Mouse (Mus musculus): ENCODE measurements at regions not wholly inside any gene's neighbourhood (a gene's known extent, or its start where the extent isn't known, plus 50 kb on each side); places are given as distances from the start of the nearest gene placed in this dataset.

DNA sequence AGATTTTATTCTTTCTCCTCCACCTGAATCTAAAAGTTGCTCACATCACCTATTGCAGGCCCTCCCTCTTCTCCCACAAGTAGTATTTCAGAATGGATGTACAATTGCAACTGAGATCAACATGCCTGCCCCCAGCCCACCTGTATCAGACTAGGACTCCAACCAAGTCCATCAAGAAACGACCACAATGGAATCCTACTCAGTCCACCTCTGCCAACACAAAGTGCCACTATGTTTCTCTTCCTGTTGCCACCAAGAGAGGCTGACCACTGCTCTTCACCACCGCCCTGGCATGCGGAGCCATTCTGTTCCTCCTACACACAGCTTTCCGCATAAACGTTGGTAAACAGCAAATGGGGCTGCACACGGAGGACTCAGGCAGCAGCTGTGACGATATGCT is 113.1 kb upstream of the Hnrnpa3 start:
- Histone ChIP-seq H3K4me3 (ENCODE audit: insufficient read depth, poor library complexity, severe bottlenecking) (no peak overlapping the region), H3K79me3 (ENCODE audit: low read depth) (no peaks in the 10 kb centered on the region), H3K79me2 (ENCODE audit: control insufficient read depth, insufficient read depth) (no peaks in the 10 kb centered on the region), H3ac (ENCODE audit: control insufficient read depth, insufficient read length, low read depth) (no peak overlapping the region), H3K27me3 (ENCODE audit: control insufficient read depth, insufficient read depth, insufficient read length) (peaks cover 26% of the 10 kb centered on the region), H3K36me3 (ENCODE audit: control insufficient read depth, insufficient read depth) (no peaks in the 10 kb centered on the region)
- no peak for TF ChIP-seq MAX (IDR thresholded peaks at IDR 0.05)
- TF ChIP-seq USF1 (IDR thresholded peaks at IDR 0.05; ENCODE audit: low read depth): no peak
- no peak for TF ChIP-seq MYOD1 (IDR thresholded peaks at IDR 0.05; ENCODE audit: control insufficient read depth, insufficient read length, low read depth)
- TF ChIP-seq MYOG (IDR thresholded peaks at IDR 0.05; ENCODE audit: control insufficient read depth, extremely low read depth, insufficient read length): no peak
- no peak for TF ChIP-seq CTCF (IDR thresholded peaks at IDR 0.05; ENCODE audit: control insufficient read depth, insufficient read depth, insufficient read length)
- no peak for TF ChIP-seq CEBPB (IDR thresholded peaks at IDR 0.05; ENCODE audit: low read depth)
- TF ChIP-seq FOSL1 (IDR thresholded peaks at IDR 0.05; ENCODE audit: insufficient read depth, low read length, poor library complexity, severe bottlenecking): no peak

DNA sequence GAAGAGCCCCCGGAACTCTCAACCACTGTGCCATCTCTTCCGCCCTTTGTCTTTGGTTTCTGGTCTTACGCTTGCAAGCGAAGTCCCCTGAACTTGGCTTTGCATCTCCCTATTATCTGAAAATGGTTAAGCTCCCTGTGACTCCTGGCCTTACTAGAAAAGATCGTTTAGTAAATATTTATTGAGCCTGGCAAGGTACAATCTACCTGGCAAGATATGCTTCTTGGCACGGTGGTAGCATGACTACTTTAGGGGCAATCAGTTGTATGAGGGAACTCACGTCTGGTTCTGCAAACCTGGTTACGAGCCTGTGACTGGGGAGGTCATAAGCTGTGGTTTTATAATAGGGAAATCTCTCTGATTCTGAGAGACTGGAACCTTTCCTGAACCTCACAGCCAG is 103.4 kb upstream of the Hnrnpa3 start:
- H3K79me3 ChIP-seq (ENCODE audit: low read depth): no peaks in the 10 kb centered on the region
- TF ChIP-seq MYOD1 (IDR thresholded peaks at IDR 0.05; ENCODE audit: control insufficient read depth, insufficient read length, low read depth) (no peak), MAX (IDR thresholded peaks at IDR 0.05) (no peak), CTCF (IDR thresholded peaks at IDR 0.05; ENCODE audit: control insufficient read depth, insufficient read depth, insufficient read length) (no peak)
- no peak overlapping the region for H3ac ChIP-seq (ENCODE audit: control insufficient read depth, insufficient read length, low read depth)
- H3K36me3 ChIP-seq (ENCODE audit: control insufficient read depth, insufficient read depth): no peaks in the 10 kb centered on the region
- peaks cover 38% of the 10 kb centered on the region for H3K27me3 ChIP-seq (ENCODE audit: control insufficient read depth, insufficient read depth, insufficient read length)
- no peaks in the 10 kb centered on the region for H3K79me2 ChIP-seq (ENCODE audit: control insufficient read depth, insufficient read depth)
- no peak overlapping the region for H3K4me3 ChIP-seq (ENCODE audit: insufficient read depth, poor library complexity, severe bottlenecking)

DNA sequence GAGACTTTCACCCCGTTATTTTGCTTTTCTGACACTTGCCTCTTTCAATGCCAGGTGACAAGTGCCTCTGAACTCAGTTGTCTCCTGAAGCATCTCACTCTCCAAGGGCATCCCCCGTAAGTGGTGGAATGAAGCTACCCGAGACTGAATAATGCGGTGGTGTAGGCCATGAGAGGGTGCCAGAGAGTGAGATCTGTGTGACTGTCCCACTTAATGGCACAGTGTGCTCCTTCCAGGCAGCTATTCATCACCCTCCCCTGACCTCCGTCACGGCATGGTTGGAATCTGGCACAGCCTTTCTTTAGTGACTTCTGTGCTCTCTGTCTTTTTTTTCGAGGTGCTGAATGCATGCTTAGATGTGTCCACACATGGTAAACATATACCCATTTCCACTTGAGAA is 102.3 kb upstream of the Hnrnpa3 start:
- TF ChIP-seq CTCF (IDR thresholded peaks at IDR 0.05; ENCODE audit: control insufficient read depth, insufficient read depth, insufficient read length): no peak
- TF ChIP-seq MYOD1 (IDR thresholded peaks at IDR 0.05; ENCODE audit: control insufficient read depth, insufficient read length, low read depth): no peak
- TF ChIP-seq CEBPB (IDR thresholded peaks at IDR 0.05; ENCODE audit: low read depth): no peak
- TF ChIP-seq MAX (IDR thresholded peaks at IDR 0.05): no peak
- TF ChIP-seq MYOG (IDR thresholded peaks at IDR 0.05; ENCODE audit: control insufficient read depth, extremely low read depth, insufficient read length): no peak
- no peak for TF ChIP-seq USF1 (IDR thresholded peaks at IDR 0.05; ENCODE audit: low read depth)
- no peak for TF ChIP-seq FOSL1 (IDR thresholded peaks at IDR 0.05; ENCODE audit: insufficient read depth, low read length, poor library complexity, severe bottlenecking)

GRCm38 (mm10) chr2:75557392-75557791 is 101.7 kb upstream of the Hnrnpa3 start:
- no peak for TF ChIP-seq MYOG (IDR thresholded peaks at IDR 0.05; ENCODE audit: control insufficient read depth, extremely low read depth, insufficient read length)
- TF ChIP-seq USF1 (IDR thresholded peaks at IDR 0.05; ENCODE audit: low read depth): no peak
- no peak for TF ChIP-seq CTCF (IDR thresholded peaks at IDR 0.05; ENCODE audit: control insufficient read depth, insufficient read depth, insufficient read length)
- no peak for TF ChIP-seq MYOD1 (IDR thresholded peaks at IDR 0.05; ENCODE audit: control insufficient read depth, insufficient read length, low read depth)
- no peak for TF ChIP-seq CEBPB (IDR thresholded peaks at IDR 0.05; ENCODE audit: low read depth)
- TF ChIP-seq MAX (IDR thresholded peaks at IDR 0.05): no peak
- no peak for TF ChIP-seq FOSL1 (IDR thresholded peaks at IDR 0.05; ENCODE audit: insufficient read depth, low read length, poor library complexity, severe bottlenecking)
- Histone ChIP-seq H3K27me3 (ENCODE audit: control insufficient read depth, insufficient read depth, insufficient read length) (peaks cover 35% of the 10 kb centered on the region), H3K79me3 (ENCODE audit: low read depth) (no peaks in the 10 kb centered on the region)

More for the DNA sequence above, 102.3 kb upstream of the Hnrnpa3 start:
- no peak overlapping the region for H3ac ChIP-seq (ENCODE audit: control insufficient read depth, insufficient read length, low read depth)
- H3K36me3 ChIP-seq (ENCODE audit: control insufficient read depth, insufficient read depth): no peaks in the 10 kb centered on the region
- no peak overlapping the region for H3K4me3 ChIP-seq (ENCODE audit: insufficient read depth, poor library complexity, severe bottlenecking)
- peaks cover 38% of the 10 kb centered on the region for H3K27me3 ChIP-seq (ENCODE audit: control insufficient read depth, insufficient read depth, insufficient read length)
- H3K79me2 ChIP-seq (ENCODE audit: control insufficient read depth, insufficient read depth): no peaks in the 10 kb centered on the region
- no peaks in the 10 kb centered on the region for H3K79me3 ChIP-seq (ENCODE audit: low read depth)

GRCm38 (mm10) chr2:75559920-75560319 is 99.1 kb upstream of the Hnrnpa3 start:
- Histone ChIP-seq H3K27me3 (ENCODE audit: control insufficient read depth, insufficient read depth, insufficient read length) (peaks cover 34% of the 10 kb centered on the region), H3K79me3 (ENCODE audit: low read depth) (no peaks in the 10 kb centered on the region), H3K36me3 (ENCODE audit: control insufficient read depth, insufficient read depth) (no peaks in the 10 kb centered on the region), H3K4me3 (ENCODE audit: insufficient read depth, poor library complexity, severe bottlenecking) (no peak overlapping the region), H3K79me2 (ENCODE audit: control insufficient read depth, insufficient read depth) (no peaks in the 10 kb centered on the region), H3ac (ENCODE audit: control insufficient read depth, insufficient read length, low read depth) (no peak overlapping the region)
- TF ChIP-seq CEBPB (IDR thresholded peaks at IDR 0.05; ENCODE audit: low read depth) (no peak), MYOG (IDR thresholded peaks at IDR 0.05; ENCODE audit: control insufficient read depth, extremely low read depth, insufficient read length) (no peak), USF1 (IDR thresholded peaks at IDR 0.05; ENCODE audit: low read depth) (no peak), MAX (IDR thresholded peaks at IDR 0.05) (no peak), MYOD1 (IDR thresholded peaks at IDR 0.05; ENCODE audit: control insufficient read depth, insufficient read length, low read depth) (no peak), FOSL1 (IDR thresholded peaks at IDR 0.05; ENCODE audit: insufficient read depth, low read length, poor library complexity, severe bottlenecking) (no peak), CTCF (IDR thresholded peaks at IDR 0.05; ENCODE audit: control insufficient read depth, insufficient read depth, insufficient read length) (no peak)

More at GRCm38 (mm10) chr2:75557392-75557791, 101.7 kb upstream of the Hnrnpa3 start:
- no peaks in the 10 kb centered on the region for H3K79me2 ChIP-seq (ENCODE audit: control insufficient read depth, insufficient read depth)
- H3ac ChIP-seq (ENCODE audit: control insufficient read depth, insufficient read length, low read depth): no peak overlapping the region
- no peaks in the 10 kb centered on the region for H3K36me3 ChIP-seq (ENCODE audit: control insufficient read depth, insufficient read depth)
- H3K4me3 ChIP-seq (ENCODE audit: insufficient read depth, poor library complexity, severe bottlenecking): no peak overlapping the region

DNA sequence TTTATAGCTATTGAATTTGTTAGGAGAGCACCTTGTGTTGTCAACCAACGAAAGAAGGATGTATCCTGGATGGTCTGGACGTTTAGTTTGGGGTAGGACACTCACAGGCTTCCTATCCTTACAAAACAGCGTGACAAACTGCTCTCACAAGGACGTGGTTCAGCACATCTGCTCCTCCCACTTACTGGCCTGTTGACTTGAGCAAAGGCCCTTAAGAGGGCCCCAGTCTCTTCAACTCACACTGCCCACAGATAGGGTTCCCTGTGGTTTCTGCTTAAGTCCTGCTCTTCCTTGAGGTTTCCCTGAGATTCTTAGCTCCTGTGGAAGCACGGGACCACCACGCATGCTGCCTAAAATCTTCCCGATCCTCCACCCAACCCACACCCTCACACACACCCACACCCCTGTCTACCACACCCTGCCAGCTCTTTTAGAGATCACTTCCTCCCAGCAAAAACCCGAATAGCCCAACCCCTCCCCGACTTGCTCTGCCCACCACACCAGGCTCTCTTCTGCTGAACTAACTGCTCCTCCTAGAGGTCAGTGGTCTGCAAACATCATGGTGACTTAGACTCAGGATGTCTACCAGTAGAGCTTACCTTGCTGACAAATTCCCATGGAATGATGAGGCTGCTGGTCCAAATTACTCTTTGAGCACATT is 95.7 kb upstream of the Hnrnpa3 start:
- H3K4me3 ChIP-seq (ENCODE audit: insufficient read depth, poor library complexity, severe bottlenecking): no peak overlapping the region
- H3K27me3 ChIP-seq (ENCODE audit: control insufficient read depth, insufficient read depth, insufficient read length): peaks cover 23% of the 10 kb centered on the region
- H3K79me3 ChIP-seq (ENCODE audit: low read depth): no peaks in the 10 kb centered on the region
- no peak overlapping the region for H3ac ChIP-seq (ENCODE audit: control insufficient read depth, insufficient read length, low read depth)
- TF ChIP-seq MYOD1 (IDR thresholded peaks at IDR 0.05; ENCODE audit: control insufficient read depth, insufficient read length, low read depth) (no peak), CEBPB (IDR thresholded peaks at IDR 0.05; ENCODE audit: low read depth) (no peak), USF1 (IDR thresholded peaks at IDR 0.05; ENCODE audit: low read depth) (no peak), MYOG (IDR thresholded peaks at IDR 0.05; ENCODE audit: control insufficient read depth, extremely low read depth, insufficient read length) (no peak), FOSL1 (IDR thresholded peaks at IDR 0.05; ENCODE audit: insufficient read depth, low read length, poor library complexity, severe bottlenecking) (no peak), MAX (IDR thresholded peaks at IDR 0.05) (no peak)
- H3K36me3 ChIP-seq (ENCODE audit: control insufficient read depth, insufficient read depth): no peaks in the 10 kb centered on the region
- no peaks in the 10 kb centered on the region for H3K79me2 ChIP-seq (ENCODE audit: control insufficient read depth, insufficient read depth)

All from C2C12 (cell line).